Mouse (Mus musculus): Measurements from ENCODE around the gene Clcf1. TPM values are rescaled to one million over a fixed set of nuclear protein-coding genes. Genes with fewer than 3 reads are reported as not detected.
A peak's percentile ranks its signal among the peaks of the same experiment; 100 is the strongest.

The Clcf1 gene
- total RNA-seq, 4 experiments from 2014 or later: 4.5 to 14.4 (median 7.6) TPM

DNA sequence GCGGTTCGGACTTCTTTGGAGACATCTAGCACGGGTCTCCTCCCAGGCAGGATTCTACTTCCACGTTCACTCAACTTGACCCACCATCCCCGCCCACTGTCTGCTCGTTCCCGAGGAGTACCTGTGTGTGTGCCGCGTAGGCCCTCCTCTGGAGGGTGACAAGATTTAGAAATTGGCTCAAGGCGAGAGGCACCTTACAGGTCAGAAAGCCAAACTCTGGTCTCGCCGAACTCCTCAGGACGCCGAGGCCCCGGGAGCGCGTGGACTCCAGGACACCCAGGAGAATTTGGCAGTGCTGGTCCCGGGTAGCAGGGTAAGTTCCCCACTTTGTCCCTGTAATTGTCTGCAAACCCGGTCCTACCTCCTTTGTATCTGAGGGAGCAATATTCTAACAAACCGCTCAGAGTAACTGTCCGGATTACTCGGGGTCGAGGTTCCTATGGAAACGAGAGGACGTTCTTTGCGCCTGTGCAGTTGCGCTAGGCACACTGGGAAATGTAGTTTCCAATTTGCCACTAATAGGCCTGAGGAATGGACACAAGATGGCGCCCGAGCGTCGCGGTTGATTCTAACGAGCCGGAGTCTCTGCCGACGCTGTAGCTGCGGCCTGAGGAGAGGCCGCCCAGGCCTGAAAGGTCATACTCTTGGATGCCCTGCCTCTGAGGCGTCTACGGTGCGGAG lies 43.3 kb downstream of the Clcf1 start:
- peak; percentile 90 for DNase-seq

DNA sequence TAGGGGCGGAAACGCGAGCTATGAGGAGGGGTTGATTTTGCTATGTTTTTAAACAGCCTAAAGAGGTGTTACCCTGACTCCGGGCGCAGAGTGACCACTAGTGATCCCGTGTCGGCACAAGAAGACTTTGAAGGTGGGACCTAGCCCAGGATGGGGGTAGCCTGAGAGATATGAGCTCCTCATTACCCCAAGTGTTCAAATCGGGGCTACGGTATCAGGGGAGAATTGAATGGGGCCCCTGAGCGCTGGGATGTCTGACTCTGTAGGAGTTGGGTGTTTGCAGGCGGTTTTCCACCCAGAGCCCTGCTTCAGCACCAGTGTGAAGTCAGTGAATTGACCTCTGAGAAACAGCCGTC lies 43.8 kb downstream of the Clcf1 start:
- DNase-seq: no peak

DNA sequence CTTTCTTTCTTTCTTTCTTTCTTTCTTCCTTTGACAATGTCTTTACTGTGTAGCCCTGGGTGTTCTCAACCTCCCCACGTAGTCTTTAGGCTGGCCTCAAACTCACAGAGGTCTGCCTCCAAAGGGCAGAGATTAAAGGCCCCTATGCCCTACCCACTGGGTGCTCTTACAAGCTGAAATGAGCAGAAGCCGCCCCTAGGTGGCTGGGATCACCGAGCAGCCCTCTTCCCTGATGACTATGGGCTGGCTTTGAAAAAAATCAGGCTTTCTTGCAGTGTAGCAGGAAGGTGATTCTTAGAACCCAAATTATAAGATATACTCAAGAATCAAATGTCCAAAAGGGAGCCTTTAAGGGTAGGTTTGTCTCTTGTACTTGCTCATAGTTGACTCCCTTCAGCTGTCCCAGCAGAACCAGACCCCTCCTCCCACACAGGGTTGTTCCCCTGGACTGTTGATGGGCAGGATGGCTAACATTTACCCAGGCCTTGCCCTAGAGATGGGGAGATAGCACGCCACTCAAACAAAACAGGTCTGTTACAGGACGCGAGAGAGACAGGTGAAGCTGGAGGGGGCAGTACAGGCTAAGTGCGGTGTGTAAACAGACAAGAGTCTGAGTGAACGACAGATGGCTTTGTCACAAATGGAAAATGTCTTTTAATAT lies 47.1 kb downstream of the Clcf1 start:
- DNase-seq: no peak

DNA sequence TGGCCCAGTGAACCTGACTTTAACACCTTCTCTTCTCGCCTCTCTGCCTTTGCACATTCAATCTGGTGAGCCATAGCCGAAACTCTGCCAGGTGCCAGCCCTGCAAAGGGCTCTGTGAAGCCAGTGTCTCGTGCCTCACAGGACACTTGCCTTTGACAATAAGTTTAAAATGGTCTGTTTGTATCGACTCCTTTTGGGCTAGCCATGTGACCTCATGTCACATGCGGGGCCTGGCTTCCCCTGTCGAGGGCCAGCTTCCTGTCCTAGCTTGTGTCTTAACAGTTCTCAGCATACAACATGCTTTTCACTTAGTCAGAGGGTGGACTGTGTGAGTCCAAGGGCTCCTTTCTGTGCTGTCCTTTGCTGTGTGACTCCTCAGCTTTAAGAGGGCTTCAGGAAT lies 48.7 kb downstream of the Clcf1 start:
- no peak for DNase-seq

DNA sequence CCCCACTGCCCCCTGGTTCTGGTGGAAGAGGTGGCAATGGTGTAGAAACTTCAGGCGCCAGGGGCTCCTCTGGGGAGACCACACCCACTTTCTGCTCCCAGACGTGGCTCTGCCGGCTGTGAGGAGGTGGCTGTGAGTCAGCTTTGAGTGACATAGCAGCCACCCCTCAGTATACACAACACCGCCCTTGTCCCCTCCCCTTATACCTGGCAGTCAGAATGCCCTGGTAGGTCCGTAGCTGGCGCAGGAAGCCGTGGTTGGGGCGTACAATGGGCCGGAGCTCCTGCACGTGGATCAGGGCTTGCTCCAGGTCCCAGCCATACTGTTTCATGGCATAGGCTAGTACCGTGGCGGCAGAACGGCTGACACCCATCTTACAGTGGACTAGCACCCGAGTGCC lies 49.7 kb downstream of the Clcf1 start:
- no peak for DNase-seq

DNA sequence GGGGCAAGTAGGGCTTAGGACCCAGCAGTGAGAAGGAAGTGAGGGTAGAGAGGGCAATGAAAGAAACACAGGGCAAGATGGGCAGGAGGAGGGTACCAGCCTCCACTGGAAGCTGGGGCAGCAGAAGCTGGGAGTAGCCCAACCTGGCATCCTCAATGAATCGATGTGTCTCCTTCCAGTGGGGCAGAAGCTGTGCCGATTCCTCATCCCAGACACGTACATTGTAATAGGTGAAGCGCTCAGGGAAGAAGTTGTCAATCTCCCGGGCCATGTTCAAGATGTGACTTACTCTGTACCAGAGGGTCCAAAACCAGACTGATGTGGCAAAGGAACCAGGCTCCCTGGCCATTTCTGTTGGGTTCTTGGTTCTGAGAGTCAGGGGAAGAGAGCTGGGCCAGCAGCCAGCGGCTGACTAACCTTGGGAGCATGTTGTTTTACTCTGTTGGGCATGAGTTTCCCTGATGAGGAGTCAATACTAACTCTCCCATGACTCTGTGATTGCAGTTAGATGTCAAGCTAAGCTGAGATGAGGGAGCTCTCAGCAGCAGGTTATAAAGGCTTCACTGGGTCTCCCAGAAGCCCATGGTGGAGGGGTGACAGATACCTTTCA lies 50.2 kb downstream of the Clcf1 start:
- DNase-seq: no peak

DNA sequence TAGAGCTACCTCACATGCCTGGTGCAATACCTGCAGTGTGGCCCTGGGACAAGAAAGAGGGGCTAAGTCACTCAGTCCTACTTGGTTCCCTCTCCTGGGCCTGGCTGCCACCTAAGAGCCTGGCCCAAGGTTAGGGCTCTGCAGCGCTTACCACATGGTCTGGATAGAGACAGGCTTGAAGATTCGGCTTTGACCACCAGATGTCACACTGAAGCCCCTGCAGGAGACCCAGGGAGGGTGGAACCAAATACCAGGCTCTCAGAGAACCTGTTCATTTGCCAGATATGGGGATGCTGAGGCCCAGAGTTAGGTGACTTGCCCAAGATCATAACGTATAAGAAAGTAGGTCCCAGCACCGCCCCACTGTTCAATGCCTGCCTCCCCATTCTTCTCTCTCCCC lies 51.9 kb downstream of the Clcf1 start:
- DNase-seq: no peak

DNA sequence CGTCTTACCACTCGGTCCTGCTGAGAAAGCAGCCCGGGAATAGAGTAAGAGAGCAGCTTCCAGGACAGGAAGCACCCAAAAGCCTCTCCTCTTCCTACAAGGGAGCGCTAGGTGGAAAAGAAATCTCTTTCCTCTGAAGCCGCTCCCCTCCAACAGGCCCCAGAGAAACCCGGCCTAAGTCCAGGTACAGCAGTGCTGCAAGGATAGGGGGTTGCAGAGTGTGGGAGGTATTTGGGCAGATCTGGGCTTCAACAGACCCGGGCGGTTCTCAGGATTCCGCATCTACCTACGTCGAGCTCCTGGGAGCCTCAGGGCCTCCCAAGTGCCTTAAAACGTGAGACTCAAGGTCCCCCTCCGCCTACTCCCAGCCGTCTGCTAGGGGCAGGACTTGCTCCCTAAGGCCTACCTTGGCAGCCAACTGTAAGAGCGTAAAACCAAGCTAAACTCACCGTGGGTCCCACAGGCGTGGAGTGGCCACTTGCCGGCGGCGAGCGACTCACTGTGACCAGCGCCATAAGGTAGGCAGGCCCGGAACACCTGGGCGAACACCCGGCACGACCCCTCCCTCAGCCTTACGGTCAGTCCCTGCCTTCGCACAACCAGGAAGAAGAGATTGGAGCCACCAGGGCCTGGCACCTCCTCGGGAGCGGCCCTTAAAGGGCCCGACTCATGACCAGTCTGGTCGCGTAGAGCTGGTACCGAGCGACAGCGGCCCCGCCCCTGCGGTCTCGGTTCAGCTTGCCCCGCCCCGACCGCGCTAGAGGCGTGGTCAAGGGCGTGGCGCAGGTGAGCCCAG lies 54.7 kb downstream of the Clcf1 start, which contains the start of gene Ssh3:
TSS of gene Ssh3 (minus strand) at position 615 of the 796 bp plus-strand sequence.
- DNase-seq: peak; percentile 78

DNA sequence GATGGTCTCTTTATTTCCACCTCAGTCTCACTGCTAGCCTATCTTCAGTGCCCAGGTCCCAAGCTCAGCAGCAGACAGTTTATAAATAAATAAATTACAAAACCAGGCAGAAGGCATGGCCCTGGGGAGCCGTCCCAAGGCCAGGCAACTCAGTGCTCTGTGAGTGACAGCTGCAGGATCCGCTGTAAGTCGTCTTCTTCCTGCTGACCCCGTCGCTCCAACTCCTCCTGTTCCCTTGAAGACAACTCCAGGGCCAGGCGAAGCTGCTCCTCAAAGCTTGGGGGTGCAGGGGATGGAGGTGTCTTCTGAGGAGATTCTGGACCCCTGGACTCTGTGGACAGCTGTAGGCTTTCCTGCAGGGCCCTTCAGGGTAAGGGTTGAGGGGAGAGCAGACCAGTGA lies 56.1 kb downstream of the Clcf1 start:
- DNase-seq: peak; percentile 51

DNA sequence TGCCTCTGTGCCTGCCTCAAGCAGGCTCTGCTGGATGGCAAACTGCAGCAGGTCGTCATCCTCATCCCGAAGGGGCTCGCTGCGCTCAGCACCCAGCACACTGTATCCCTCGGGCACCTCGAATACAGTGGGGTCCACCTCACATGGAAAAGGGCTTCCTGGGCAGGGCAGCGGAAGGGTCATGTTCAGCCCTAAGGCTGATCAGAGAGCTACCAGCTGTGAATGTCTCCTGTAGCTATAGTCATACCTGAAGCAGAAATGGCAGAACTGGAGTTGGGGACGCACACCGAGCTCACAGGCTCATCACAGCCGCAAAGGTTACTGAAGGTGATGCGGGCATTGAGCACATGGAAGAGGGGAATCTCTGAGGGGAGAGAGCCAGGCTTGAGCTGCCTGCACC lies 56.9 kb downstream of the Clcf1 start:
- DNase-seq: no peak

Small RNAs within 50 kb of the gene (microRNA-seq; reads per million reads assigned to microRNA genes)
- gene Gm26115 (0 reads per million in 2 experiments), gene Mir6985 (0.50 to 1.2 reads per million in 2 experiments)

Other genes with a start within 250 kb of the Clcf1 start
- gene Aldh3b2, start 241.9 kb upstream of the Clcf1 start, total RNA-seq (2022): 10 to 100 TPM in 2 of 4 experiments, 1 to 10 TPM in 2; 4.5 to 15.8 (median 9.7) TPM
- 10 to 100 TPM; 17.9 to 37.7 (median 23.4) TPM for gene Acy3, start 227.7 kb upstream of the Clcf1 start, total RNA-seq (2022)
- not detected for gene Tbx10, start 221.5 kb upstream of the Clcf1 start, total RNA-seq (2022)
- 10 to 100 TPM; 22.8 to 27.3 (median 24.7) TPM for gene Nudt8, start 213.7 kb upstream of the Clcf1 start, total RNA-seq (2022)
- 1 to 10 TPM in 3 of 4 experiments, under 1 TPM in 1; 0.61 to 1.7 (median 1.3) TPM for gene Gm49405, start 213.6 kb upstream of the Clcf1 start, total RNA-seq (2022)
- 1 to 10 TPM; 1.5 to 2.5 (median 1.7) TPM for gene Doc2g, start 210.9 kb upstream of the Clcf1 start, total RNA-seq (2022)
- 100 to 1,000 TPM; 235 to 340 (median 280) TPM for gene Ndufv1, start 201.4 kb upstream of the Clcf1 start, total RNA-seq (2022)
- gene Gstp1, start 176.3 kb upstream of the Clcf1 start, total RNA-seq (2022): 100 to 1,000 TPM; 366 to 409 (median 394) TPM
- gene Gstp2, start 168.2 kb upstream of the Clcf1 start, total RNA-seq (2022): 10 to 100 TPM; 45.4 to 79.1 (median 67.8) TPM
- gene Gstp3, start 154.7 kb upstream of the Clcf1 start, total RNA-seq (2022): 1 to 10 TPM in 1 of 4 experiments, under 1 TPM in 3; 0.56 to 1.1 (median 0.77) TPM
- not detected for gene Cabp2, start 132.7 kb upstream of the Clcf1 start, total RNA-seq (2022)
- 100 to 1,000 TPM; 100 to 146 (median 129) TPM for gene Cdk2ap2, start 117.1 kb upstream of the Clcf1 start, total RNA-seq (2022)
- gene Pitpnm1, start 114.2 kb upstream of the Clcf1 start, total RNA-seq (2022): 100 to 1,000 TPM in 1 of 4 experiments, 10 to 100 TPM in 3; 57.1 to 119 (median 84.1) TPM
- gene Aip, start 88.4 kb upstream of the Clcf1 start, total RNA-seq (2022): 100 to 1,000 TPM; 129 to 143 (median 134) TPM
- gene Gpr152, start 74.5 kb upstream of the Clcf1 start, total RNA-seq (2022): under 1 TPM in 2 of 4 experiments, not detected in 2; 0.06 to 0.08 TPM
- gene Cabp4, start 70.2 kb upstream of the Clcf1 start, total RNA-seq (2022): under 1 TPM; 0.23 to 0.59 (median 0.39) TPM
- 100 to 1,000 TPM; 174 to 210 (median 184) TPM for gene Coro1b, start 65.6 kb upstream of the Clcf1 start, total RNA-seq (2022)
- gene Ptprcap, start 60.6 kb upstream of the Clcf1 start, total RNA-seq (2022): 1 to 10 TPM; 2.2 to 4.4 (median 3.4) TPM
- gene Rps6kb2, start 50.9 kb upstream of the Clcf1 start, total RNA-seq (2022): 10 to 100 TPM; 29.2 to 53.0 (median 46.7) TPM
- gene Carns1, start 38.8 kb upstream of the Clcf1 start, total RNA-seq (2022): 1 to 10 TPM; 3.6 to 6.8 (median 5.2) TPM
- gene Tbc1d10c, start 23.0 kb upstream of the Clcf1 start, total RNA-seq (2022): 1 to 10 TPM; 1.6 to 2.8 (median 1.9) TPM
- 100 to 1,000 TPM; 371 to 396 (median 387) TPM for gene Ppp1ca, start 22.2 kb upstream of the Clcf1 start, total RNA-seq (2022)
- gene Rad9a, start 12.6 kb upstream of the Clcf1 start, total RNA-seq (2022): 10 to 100 TPM in 3 of 4 experiments, 1 to 10 TPM in 1; 8.7 to 14.3 (median 11.9) TPM
- gene AC109138.7, start 119 bp downstream of the Clcf1 start, total RNA-seq (2022): not detected
- 10 to 100 TPM; 39.0 to 53.5 (median 52.4) TPM for gene Pold4, start 17.7 kb downstream of the Clcf1 start, total RNA-seq (2022)
- gene Ssh3, start 54.9 kb downstream of the Clcf1 start, total RNA-seq (2022): 10 to 100 TPM; 30.8 to 55.1 (median 46.6) TPM
- 10 to 100 TPM in 1 of 4 experiments, 1 to 10 TPM in 3; 4.3 to 10.6 (median 6.8) TPM for gene Ankrd13d, start 68.9 kb downstream of the Clcf1 start, total RNA-seq (2022)
- 10 to 100 TPM; 42.3 to 71.6 (median 53.0) TPM for gene Grk2, start 92.0 kb downstream of the Clcf1 start, total RNA-seq (2022)
- gene Kdm2a, start 184.0 kb downstream of the Clcf1 start, total RNA-seq (2022): 100 to 1,000 TPM in 3 of 4 experiments, 10 to 100 TPM in 1; 88.6 to 150 (median 124) TPM
- 10 to 100 TPM; 29.8 to 48.0 (median 39.3) TPM for gene Rhod, start 225.2 kb downstream of the Clcf1 start, total RNA-seq (2022)

Data from adrenal gland, adult 8-10 months (tissue).